Mouse (Mus musculus) bone marrow macrophage, adult 2 months (primary cell): ENCODE measurements around the gene Kif5a.

Source experiments
- CTCF ChIP-seq: IDR thresholded peaks from 2 replicates; pipeline ENCODE4 v1.5.1; 2012; ENCODE audit warnings: low read depth, mild to moderate bottlenecking, low read length, moderate library complexity
- POLR2A ChIP-seq: IDR thresholded peaks from 2 replicates; pipeline ENCODE4 v1.6.1; 2012; ENCODE audit warnings: mild to moderate bottlenecking, low read depth, low read length, borderline replicate concordance

GRCm38 (mm10) chr10:127287271-127287935 is 24.3 kb upstream of the Kif5a start:
- TF ChIP-seq CTCF (no peak), POLR2A (no peak)
